Mouse (Mus musculus): ENCODE measurements around the gene Fam178b. TPM values are rescaled to one million over a fixed set of nuclear protein-coding genes. Genes with fewer than 3 reads are reported as not detected.

Fam178b gene
- not detected in 2 replicates for total RNA-seq (2015; ENCODE audit: low replicate concordance)
- not detected in 2 replicates for total RNA-seq (2017; ENCODE audit: low replicate concordance)

DNA sequence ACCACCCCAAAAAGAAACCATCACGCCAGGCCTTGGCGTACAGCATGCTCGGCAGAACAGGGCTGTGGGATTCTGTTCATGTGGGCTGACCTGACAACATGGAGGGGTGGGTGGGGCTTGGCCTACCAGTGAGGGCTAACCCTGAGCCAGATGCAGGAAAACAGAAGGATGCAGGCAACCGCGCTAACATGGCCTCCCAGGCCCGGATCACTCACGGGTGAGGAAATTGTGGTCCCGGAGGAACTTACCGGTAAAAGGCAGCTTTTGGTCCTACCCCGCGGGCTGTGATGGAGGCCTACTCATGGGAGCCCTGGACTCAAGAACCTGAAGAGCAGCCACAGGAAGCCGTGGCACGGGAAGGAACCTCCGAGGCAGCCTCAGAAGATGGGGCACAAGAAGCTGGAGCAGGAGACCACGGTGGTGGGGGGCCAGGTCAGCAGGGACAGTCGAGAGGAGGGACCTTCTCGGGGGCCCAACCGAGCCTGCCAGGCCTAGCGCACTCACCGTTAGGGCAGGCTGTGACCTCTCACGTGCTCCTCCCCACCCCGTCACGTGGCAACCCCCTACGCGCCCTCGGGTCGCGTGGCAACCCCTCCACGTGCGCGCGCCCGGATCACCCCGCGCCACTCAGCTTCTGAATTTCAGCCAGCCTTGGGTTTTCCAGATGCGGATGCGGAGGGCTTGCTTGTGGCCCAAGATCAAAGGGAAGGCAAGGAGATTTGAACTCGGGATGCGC lies at the start of gene Fam178b:
Gene Fam178b, minus strand, starts transcription at position 564 of the 736 bp plus-strand sequence.
- no peak for ATAC-seq (replicated peaks; ENCODE audit: low FRiP score, poor library complexity, severe bottlenecking)

- no peak for ATAC-seq (replicated peaks; ENCODE audit: low FRiP score, poor library complexity, severe bottlenecking)
Measured at GRCm38 (mm10) chr1:36724057-36724431, 41.1 kb upstream of the Fam178b start.

GRCm38 (mm10) chr1:36723146-36724056 lies 40.4 kb upstream of the Fam178b start:
- ATAC-seq (replicated peaks; ENCODE audit: low FRiP score, poor library complexity, severe bottlenecking), result no peak

GRCm38 (mm10) chr1:36718786-36719185 lies 35.8 kb upstream of the Fam178b start:
- ATAC-seq (replicated peaks; ENCODE audit: low FRiP score, poor library complexity, severe bottlenecking), result no peak

DNA sequence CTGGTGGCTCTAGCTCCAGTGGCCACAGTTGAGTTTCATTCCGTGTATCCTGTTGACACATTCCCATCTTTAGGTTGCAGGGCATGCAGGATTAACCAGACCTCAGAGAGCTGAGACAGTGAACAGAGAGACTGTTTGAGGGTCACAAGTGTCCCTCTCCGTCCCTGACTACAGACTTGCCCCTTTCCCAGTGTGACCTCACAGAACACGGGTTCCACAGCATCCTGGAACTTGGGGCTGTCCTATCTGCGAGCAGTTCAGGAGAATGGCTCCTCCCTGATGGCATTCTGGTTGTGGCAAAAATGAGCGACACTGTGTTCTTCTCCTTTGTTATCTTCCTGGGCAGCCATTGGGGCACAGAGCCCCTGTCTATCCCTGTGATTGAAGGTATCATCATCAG lies 31.3 kb upstream of the Fam178b start, which contains the start of gene Actr1b:
Gene Actr1b, minus strand, starts transcription at position 112 of the 400 bp plus-strand sequence.
- no peak for ATAC-seq (replicated peaks; ENCODE audit: low FRiP score, poor library complexity, severe bottlenecking)

DNA sequence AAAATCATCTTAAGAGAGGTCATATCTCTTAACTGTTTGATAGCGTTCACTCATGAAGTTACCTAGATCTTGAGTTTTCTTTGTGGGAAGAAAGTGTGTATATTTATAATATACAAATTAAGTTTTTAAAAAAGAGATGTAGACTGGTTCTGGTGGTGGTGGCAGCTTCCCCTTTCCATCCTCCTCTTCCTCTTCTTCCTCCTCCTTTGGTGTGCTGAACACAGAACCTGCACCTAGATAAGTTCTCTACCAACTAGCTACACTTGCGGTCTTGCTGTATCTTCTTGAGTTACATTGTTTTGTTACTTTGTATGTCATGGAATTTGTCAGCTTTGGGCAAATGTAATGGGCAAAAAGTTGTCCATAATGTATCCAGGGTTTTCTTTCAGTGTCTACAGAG lies 28.1 kb upstream of the Fam178b start:
- ATAC-seq (replicated peaks; ENCODE audit: low FRiP score, poor library complexity, severe bottlenecking), result no peak

DNA sequence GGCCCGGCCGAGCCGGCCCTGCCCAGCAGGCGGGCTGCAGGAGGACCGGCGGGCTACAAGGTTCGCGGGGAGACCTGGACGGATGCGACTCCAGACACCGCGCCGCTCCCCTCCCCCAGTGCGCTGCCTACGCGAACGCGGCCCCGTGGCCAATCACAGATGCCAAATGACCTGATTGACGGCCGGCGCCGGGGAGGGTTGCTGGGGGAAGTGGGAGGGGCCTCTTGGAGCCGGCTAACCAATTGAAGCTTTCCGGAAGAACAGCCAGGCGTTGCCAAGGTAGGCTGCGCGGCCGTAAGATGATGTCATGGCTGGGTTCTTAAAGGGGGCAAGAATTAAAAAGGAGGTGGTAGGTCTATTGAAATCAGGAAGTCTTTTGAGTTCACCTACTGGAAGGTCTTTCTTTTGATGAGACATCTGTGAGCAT lies 26.9 kb upstream of the Fam178b start, which contains the start of gene 4933424G06Rik:
Gene 4933424G06Rik, plus strand, starts transcription at position 296 of the 427 bp plus-strand sequence.
- ATAC-seq (replicated peaks; ENCODE audit: low FRiP score, poor library complexity, severe bottlenecking), result peak; percentile 100

DNA sequence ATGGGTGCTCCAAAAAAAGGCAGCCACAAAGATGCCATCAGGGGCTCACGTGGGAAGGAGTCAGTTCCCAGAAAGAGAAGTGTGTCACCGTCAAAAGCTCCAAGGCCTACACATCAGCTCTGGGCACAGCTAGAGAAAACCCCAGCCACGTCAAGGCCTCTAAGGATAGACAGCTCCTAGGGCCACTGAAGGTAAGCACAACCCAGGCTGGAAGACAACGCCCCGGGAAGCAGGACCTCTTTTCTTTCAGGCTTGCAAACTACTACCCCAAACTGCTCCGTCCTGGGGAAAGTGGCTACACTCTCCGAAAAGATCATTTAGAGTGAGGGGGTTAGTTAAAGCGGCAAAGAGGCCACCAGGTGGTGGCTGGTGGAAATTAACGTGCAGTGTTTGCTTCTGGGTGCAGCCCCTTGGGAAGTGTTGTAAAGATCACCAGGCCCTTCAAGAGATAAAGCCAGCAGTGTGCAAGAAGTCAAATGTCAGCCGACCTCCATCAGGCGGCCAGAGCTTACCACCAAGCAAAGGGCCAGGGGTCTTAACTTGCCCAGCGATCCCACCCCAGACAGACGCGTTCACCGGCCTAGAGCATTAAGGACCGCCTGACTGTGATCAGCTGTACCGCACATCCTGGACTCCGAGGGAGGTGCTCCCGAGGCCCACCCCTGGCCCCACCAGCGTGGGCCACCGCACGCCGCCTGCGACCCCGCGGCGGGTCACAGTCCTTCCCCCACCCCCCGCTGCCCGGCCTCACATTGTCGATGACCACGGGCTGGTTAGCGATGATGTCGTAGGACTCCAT lies 26.3 kb upstream of the Fam178b start:
- peak; percentile 32 for ATAC-seq (replicated peaks; ENCODE audit: low FRiP score, poor library complexity, severe bottlenecking)

GRCm38 (mm10) chr1:36708626-36709025 lies 25.6 kb upstream of the Fam178b start:
- 0 out of 2 replicates have a peak, but pooled peaks have one; percentile 2 for ATAC-seq (replicated peaks; ENCODE audit: low FRiP score, poor library complexity, severe bottlenecking)

GRCm38 (mm10) chr1:36707797-36708196 lies 24.8 kb upstream of the Fam178b start:
- ATAC-seq (replicated peaks; ENCODE audit: low FRiP score, poor library complexity, severe bottlenecking), result no peak

GRCm38 (mm10) chr1:36707166-36707565 lies 24.2 kb upstream of the Fam178b start:
- ATAC-seq (replicated peaks; ENCODE audit: low FRiP score, poor library complexity, severe bottlenecking), result no peak

GRCm38 (mm10) chr1:36697030-36697429 lies 14.0 kb upstream of the Fam178b start:
- no peak for ATAC-seq (replicated peaks; ENCODE audit: low FRiP score, poor library complexity, severe bottlenecking)

- no peak for ATAC-seq (replicated peaks; ENCODE audit: low FRiP score, poor library complexity, severe bottlenecking)
Measured at GRCm38 (mm10) chr1:36696411-36696810, 13.4 kb upstream of the Fam178b start.

- no peak for ATAC-seq (replicated peaks; ENCODE audit: low FRiP score, poor library complexity, severe bottlenecking)
Measured at GRCm38 (mm10) chr1:36694871-36695270, 11.9 kb upstream of the Fam178b start.

DNA sequence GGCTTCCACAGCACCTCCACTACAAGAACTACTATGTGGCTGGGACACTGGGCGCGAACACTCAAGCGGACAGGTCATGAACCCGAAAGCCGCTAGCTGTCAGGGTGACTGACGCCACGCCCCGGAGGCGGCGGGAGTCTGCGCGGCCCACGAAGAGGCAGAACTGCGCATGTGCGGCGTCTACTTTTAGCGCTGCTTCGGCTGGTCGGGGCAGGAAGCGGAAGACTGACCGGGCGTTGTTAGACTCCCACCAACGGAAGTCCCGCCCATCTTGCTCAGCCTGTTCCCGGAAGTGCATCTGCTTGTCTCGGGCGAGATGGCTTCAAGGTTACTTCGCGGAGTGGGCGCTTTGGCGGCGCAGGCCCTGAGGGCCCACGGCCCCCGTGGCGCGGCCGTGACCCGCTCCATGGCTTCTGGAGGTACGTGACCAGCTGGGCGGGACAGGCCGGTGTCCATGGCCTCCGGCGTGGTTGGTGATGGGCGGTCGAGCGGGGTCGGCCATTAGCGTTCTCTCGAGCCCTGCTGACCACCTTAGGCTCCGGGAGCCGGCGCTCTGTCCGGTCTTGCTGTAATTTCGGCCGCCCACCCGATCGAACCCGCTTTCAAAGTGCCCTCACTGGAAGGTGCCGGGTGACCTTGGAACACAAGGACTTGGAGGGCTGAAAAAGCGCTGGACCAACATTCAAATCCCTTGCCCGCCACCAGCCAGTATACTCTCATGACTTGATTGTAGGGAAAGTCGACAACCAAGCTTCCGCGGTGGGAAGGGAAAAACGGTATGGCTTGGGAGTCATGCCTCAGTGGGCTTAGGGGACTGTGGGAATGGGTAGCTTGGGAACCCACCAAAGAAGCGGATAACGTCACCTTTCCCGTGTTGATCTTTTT lies 8.5 kb upstream of the Fam178b start, which contains the start of gene Cox5b:
Gene Cox5b, plus strand, starts transcription at position 179 of the 885 bp plus-strand sequence.
- ATAC-seq (replicated peaks; ENCODE audit: low FRiP score, poor library complexity, severe bottlenecking), result peak; percentile 98

GRCm38 (mm10) chr1:36690671-36691235 lies 7.8 kb upstream of the Fam178b start:
- ATAC-seq (replicated peaks; ENCODE audit: low FRiP score, poor library complexity, severe bottlenecking), result no peak

DNA sequence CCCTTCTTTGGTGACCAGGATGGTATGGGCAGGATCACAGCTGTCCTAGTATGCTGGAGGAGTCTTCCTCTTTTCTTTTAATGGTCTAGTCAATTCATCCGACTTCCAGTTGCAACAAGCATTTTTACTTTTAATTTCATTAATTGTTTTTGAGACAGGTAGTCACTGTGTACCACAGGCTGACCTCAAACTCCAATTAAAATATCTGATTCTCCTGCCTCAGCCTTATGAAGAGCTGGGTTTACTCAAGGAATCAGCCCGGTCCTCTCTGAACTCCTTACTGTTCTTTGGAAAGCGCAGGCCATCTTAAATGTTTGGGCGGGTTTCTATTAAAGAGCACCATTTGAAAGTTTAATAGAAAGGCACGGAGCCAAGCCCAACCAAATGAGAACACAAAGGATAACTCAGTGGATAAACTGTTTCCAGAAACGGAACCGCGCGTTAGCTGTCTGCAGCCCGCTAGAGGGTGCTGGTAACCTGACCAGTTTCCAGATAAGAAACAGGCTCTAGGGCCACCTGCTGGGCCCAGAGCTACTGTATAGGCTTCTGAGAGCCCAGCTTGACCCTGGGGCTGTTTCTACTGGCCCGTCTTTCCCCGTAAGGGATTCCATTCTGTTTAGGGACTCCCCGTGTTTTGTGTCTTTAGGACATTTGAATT lies 956 bp upstream of the Fam178b start:
- ATAC-seq (replicated peaks; ENCODE audit: low FRiP score, poor library complexity, severe bottlenecking), result peak; percentile 79

DNA sequence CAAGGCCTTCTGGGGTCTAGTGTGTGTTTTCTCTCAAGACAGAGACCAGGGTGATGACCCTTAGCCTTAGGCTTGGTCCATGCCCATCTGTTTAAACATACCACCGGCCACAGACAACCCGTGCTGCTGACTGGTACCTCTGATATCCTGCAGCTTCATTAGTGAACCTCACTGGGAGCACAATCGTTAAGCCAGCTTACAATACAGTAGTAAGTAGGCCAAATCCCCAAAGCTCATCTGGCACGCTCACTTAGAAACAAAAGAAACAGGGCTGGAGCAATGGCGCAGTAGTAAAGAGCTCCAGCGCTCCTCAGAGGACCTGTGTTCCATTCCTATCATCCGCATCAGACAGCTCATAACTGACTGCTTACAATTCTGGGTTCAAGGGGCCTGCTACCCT lies 2.1 kb downstream of the Fam178b start:
- ATAC-seq (replicated peaks; ENCODE audit: low FRiP score, poor library complexity, severe bottlenecking), result no peak
